Mouse (Mus musculus) embryonic facial prominence, embryonic 11.5 days (tissue): Measurements from ENCODE around the gene Prkcz. TPM values are rescaled to one million over a fixed set of nuclear protein-coding genes. Genes with fewer than 3 reads are reported as not detected.

Experiments used
- ATAC-seq: fragments of 200-750 bp; cut with Nextera tagmentation; replicated peaks from 2 replicates; pipeline ENCODE4 v1.8.0; 2017; ENCODE audit warnings: low read depth; ENCODE audit not compliant: insufficient number of reproducible peaks, low FRiP score, low TSS enrichment
- DNase-seq: peaks from one replicate; pipeline ENCODE4 v3.0.0-alpha.2; 2015; ENCODE audit warnings: low spot score
- H3K27ac ChIP-seq: fragments of 300-500 bp; sonication (generic); replicated peaks from 2 replicates; pipeline ENCODE4 v1.5.1; 2014; ENCODE audit warnings: mild to moderate bottlenecking, low read depth, low read length, control low read depth
- H3K27me3 ChIP-seq: fragments of 300-500 bp; sonication (generic); 2 replicates; pipeline ENCODE4 v1.6.1; 2014; ENCODE audit warnings: mild to moderate bottlenecking, low read length, moderate library complexity, mixed read lengths; ENCODE audit not compliant: control insufficient read depth, insufficient read depth
- H3K36me3 ChIP-seq: fragments of 300-500 bp; sonication (generic); replicated peaks from 2 replicates; pipeline ENCODE4 v1.6.1; 2014; ENCODE audit warnings: low read depth, mild to moderate bottlenecking, low read length, moderate library complexity, mixed read lengths; ENCODE audit not compliant: control insufficient read depth, insufficient read depth
- H3K4me1 ChIP-seq: fragments of 300-500 bp; sonication (generic); 2 replicates; pipeline ENCODE4 v1.6.1; 2014; ENCODE audit warnings: low read length, mixed read lengths; ENCODE audit not compliant: control insufficient read depth, insufficient read depth
- H3K4me2 ChIP-seq: fragments of 300-500 bp; sonication (generic); 2 replicates; pipeline ENCODE4 v1.6.1; 2014; ENCODE audit warnings: low read depth, mild to moderate bottlenecking, control low read depth, low read length, moderate library complexity
- H3K4me3 ChIP-seq: fragments of 300-500 bp; sonication (generic); 2 replicates; pipeline ENCODE4 v1.5.1; 2014; ENCODE audit warnings: low read depth, low read length, control low read depth
- H3K9ac ChIP-seq: fragments of 300-500 bp; sonication (generic); replicated peaks from 2 replicates; pipeline ENCODE4 v1.6.1; 2014; ENCODE audit warnings: mild to moderate bottlenecking, control low read depth, low read length
- H3K9me3 ChIP-seq: fragments of 300-500 bp; sonication (generic); replicated peaks from 2 replicates; pipeline ENCODE4 v1.6.1; 2016; ENCODE audit warnings: mild to moderate bottlenecking, low read length, inconsistent platforms, mixed read lengths; ENCODE audit not compliant: control insufficient read depth
- WGBS: fragments of 180-500 bp; shearing (Covaris S2); extraction: QIAGEN DNeasy Blood & Tissue Kit; methylation state at CpG from one replicate; pipeline ENCODE4 v1.1.7; 2014; 5-methylcytosine and 5-hydroxymethylcytosine counted together
- polyA plus RNA-seq: library from polyadenylated mRNA; unstranded; fragments of >200 nt; fragmentation: Nextera tagmentation; extraction: Ambion mirVana; gene quantifications from 2 replicates; pipeline ENCODE4 v1.2.1, GENCODE M21; 2014

Gene Prkcz
- polyA plus RNA-seq, 1 experiment from 2014 or later, result 8.1 TPM

- no peaks in the 10 kb centered on the region for H3K36me3 ChIP-seq
- no peaks in the 10 kb centered on the region for H3K27me3 ChIP-seq
- no peak for DNase-seq
- H3K4me2 ChIP-seq, result no peak overlapping the region
- no peak overlapping the region for H3K9ac ChIP-seq
- H3K4me1 ChIP-seq, result peaks cover 3% of the 10 kb centered on the region
- no peak for ATAC-seq
- no peak overlapping the region for H3K4me3 ChIP-seq
- H3K9me3 ChIP-seq, result no peaks in the 10 kb centered on the region
- 68% methylated on average over 12 of the region's 12 CpGs for WGBS
- no peak overlapping the region for H3K27ac ChIP-seq
Measured at GRCm38 (mm10) chr4:155215773-155216630, 145.2 kb downstream of the Prkcz start.

DNA sequence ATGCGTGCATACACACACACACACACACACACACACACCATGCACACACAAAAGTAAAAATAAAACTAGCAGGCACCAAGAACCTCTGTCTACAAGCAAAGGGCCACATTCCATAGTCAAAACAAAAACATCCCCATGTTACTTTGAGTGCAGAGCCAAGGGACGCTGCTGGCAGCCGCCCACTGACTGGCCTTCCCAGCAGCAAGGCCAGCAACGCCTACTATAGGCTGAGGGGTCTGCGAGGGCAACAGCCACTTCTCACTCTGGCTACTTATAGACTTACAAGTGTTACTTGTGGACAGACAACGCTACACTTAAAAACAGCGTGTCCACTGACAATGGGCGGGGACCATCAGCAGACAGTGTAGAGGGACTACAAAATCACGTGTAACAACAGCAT, 146.0 kb downstream of the Prkcz start:
- Histone ChIP-seq H3K27ac (no peak overlapping the region), H3K4me2 (no peak overlapping the region), H3K27me3 (no peaks in the 10 kb centered on the region), H3K36me3 (no peaks in the 10 kb centered on the region; the same call in 1 of the 2 replicates), H3K9ac (no peak overlapping the region), H3K4me1 (peaks cover 3% of the 10 kb centered on the region), H3K9me3 (no peaks in the 10 kb centered on the region), H3K4me3 (no peak overlapping the region)
- DNase-seq, result no peak
- no peak for ATAC-seq
- 68% methylated on average over 9 of the region's 9 CpGs for WGBS

DNA sequence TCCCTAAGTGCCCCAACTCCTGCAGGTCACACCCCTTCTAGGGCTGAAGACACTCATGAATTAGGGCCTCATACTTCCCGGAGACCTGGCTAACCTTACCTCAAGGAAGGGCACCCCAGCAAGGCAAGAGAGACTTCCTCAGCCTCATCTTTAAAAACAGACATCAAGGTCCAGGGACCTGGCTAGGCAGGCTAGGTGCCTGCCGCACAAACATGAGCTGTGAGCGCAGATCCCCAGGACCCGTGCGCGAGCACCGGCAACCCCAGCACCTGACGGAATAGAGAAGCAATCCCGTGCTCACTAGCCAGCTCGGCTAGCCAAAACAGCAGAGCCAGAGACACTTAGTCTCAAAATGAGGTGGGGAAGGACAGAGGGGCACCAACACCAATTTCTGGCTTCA, 146.4 kb downstream of the Prkcz start:
- Histone ChIP-seq H3K27me3 (no peaks in the 10 kb centered on the region), H3K36me3 (no peaks in the 10 kb centered on the region; the same call in 1 of the 2 replicates), H3K4me2 (no peak overlapping the region), H3K9me3 (no peaks in the 10 kb centered on the region), H3K9ac (no peak overlapping the region), H3K4me3 (no peak overlapping the region), H3K4me1 (peaks cover 3% of the 10 kb centered on the region), H3K27ac (no peak overlapping the region)
- DNase-seq (no peak), ATAC-seq (no peak)
- 76% methylated on average over 10 of the region's 10 CpGs for WGBS

DNA sequence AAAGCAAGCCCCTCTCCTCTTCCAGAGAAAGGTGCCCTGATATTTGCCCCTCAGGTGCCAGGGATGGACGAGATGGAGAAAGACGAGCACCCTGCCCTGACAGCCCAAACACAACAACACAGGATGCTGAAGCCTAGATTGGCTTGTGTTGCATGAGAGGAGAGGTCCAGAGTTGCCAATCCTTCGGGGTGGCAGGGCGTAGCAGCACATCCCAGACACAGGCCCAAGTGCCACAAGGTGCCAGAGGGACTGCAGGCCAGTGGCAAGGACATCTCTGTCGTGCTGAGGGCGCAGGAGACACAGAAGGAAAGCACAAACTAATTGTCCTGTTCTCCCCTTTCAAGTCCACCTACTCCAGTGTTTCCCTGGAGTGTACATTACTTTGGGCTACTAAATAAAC, 147.0 kb downstream of the Prkcz start:
- Histone ChIP-seq H3K9me3 (no peaks in the 10 kb centered on the region), H3K4me1 (peaks cover 3% of the 10 kb centered on the region), H3K36me3 (no peaks in the 10 kb centered on the region; the same call in 1 of the 2 replicates), H3K9ac (no peak overlapping the region), H3K27ac (no peak overlapping the region), H3K27me3 (no peaks in the 10 kb centered on the region), H3K4me3 (no peak overlapping the region), H3K4me2 (no peak overlapping the region)
- no peak for ATAC-seq
- no peak for DNase-seq
- 84% methylated on average over 6 of the region's 6 CpGs for WGBS

DNA sequence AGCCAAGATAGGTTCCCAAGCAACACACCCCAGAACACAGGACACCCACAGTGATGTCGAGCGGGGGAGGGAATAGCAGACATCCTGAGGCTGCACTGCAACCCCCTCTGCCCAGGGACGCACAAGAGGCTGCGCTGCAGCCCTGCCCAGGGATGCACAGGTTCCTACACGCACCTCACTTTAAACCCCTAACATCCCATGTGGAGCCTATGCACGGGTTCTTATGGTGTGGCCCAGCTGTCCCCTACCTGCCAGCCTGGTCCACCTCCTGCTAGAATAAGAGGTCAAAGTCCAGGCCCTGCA, 147.5 kb downstream of the Prkcz start:
- no peak for DNase-seq
- H3K27ac ChIP-seq, result no peak overlapping the region
- no peaks in the 10 kb centered on the region for H3K9me3 ChIP-seq
- 82% methylated on average over 6 of the region's 6 CpGs for WGBS
- peak overlapping the region; percentile 4; the same call in 1 of the 2 replicates for H3K4me2 ChIP-seq
- H3K9ac ChIP-seq, result 0 out of 2 replicates have a peak overlapping the region, but pooled peaks have one; percentile 9
- peaks cover 3% of the 10 kb centered on the region for H3K4me1 ChIP-seq
- H3K36me3 ChIP-seq, result no peaks in the 10 kb centered on the region; the same call in 1 of the 2 replicates
- no peak overlapping the region for H3K4me3 ChIP-seq
- ATAC-seq, result no peak
- no peaks in the 10 kb centered on the region for H3K27me3 ChIP-seq

DNA sequence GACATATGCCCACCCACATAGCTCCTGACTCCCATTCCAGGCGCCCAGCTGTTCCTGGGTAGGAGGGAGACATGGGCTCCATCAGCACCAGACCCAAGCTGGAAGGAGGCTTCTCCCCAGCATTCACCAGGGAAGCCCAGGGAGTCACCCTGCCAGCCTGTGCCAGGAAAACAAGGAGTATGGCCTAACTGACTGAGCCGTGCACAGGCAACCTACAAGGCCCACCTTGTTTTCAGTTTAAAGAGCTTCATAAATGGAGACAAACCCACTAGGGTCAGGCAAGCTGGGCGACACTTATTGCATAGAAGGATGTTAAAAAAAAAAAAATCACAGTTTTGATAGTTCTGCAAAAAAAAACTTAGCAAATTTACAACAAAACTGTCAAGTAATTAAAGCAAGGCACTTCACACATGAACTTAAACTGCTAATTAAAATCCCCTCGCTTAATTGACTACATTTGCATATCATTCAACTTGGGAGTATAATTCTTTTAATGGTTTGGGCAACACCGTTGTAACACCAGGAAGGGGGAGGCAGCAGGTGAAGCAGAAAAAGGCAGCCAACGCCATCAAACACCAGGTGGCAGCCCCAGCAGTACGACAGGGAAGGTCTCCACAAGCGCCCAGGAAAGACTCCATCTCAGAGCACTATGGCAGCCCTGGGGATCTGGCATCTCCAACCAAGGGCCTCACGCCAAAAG, 148.0 kb downstream of the Prkcz start:
- peaks cover 3% of the 10 kb centered on the region for H3K4me1 ChIP-seq
- no peak for ATAC-seq
- H3K27ac ChIP-seq, result no peak overlapping the region

More for the DNA sequence above, 148.0 kb downstream of the Prkcz start:
- H3K27me3 ChIP-seq, result no peaks in the 10 kb centered on the region
- H3K9ac ChIP-seq, result 0 out of 2 replicates have a peak overlapping the region, but pooled peaks have one; percentile 9
- no peaks in the 10 kb centered on the region; the same call in 1 of the 2 replicates for H3K36me3 ChIP-seq
- H3K9me3 ChIP-seq, result no peaks in the 10 kb centered on the region
- no peak for DNase-seq
- H3K4me3 ChIP-seq, result no peak overlapping the region
- 66% methylated on average over 9 of the region's 9 CpGs for WGBS
- no peak overlapping the region; the same call in 1 of the 2 replicates for H3K4me2 ChIP-seq

Other genes with a start within 250 kb of the Prkcz start
- gene Ski, start 138.8 kb downstream of the Prkcz start, polyA plus RNA-seq, result 15.4 and 15.9 TPM in 2 replicates
- 87.8 and 93.4 TPM in 2 replicates for gene Faap20, start 111.6 kb downstream of the Prkcz start, polyA plus RNA-seq
- gene Gabrd, start 36.8 kb upstream of the Prkcz start, polyA plus RNA-seq, result not detected in 2 replicates
- gene Cfap74, start 47.8 kb upstream of the Prkcz start, polyA plus RNA-seq, result 4.8 and 5.6 TPM in 2 replicates
- not detected in 2 replicates for gene Tmem52, start 107.8 kb upstream of the Prkcz start, polyA plus RNA-seq
- 677 and 691 TPM in 2 replicates for gene Gnb1, start 130.0 kb upstream of the Prkcz start, polyA plus RNA-seq
- gene Nadk, start 201.0 kb upstream of the Prkcz start, polyA plus RNA-seq, result 110 and 112 TPM in 2 replicates
- gene Slc35e2, start 240.1 kb upstream of the Prkcz start, polyA plus RNA-seq, result 14.6 and 16.2 TPM in 2 replicates